Mouse (Mus musculus) neutrophil, adult 5-6 weeks (primary cell): ENCODE data around the gene Cypt4. TPM values are rescaled to one million over a fixed set of nuclear protein-coding genes. Genes with fewer than 3 reads are reported as not detected.
"Not testable (repeated sequence)": the region's sequence is repeated elsewhere in the genome, so short reads cannot be mapped to it uniquely, and the experiment has no call there.

Experiments
- ATAC-seq: fragments of 151-379, 151-347 bp; 2 replicates; pipeline ENCODE4 v1.8.0; 2017; ENCODE audit warnings: mild to moderate bottlenecking, moderate TSS enrichment; ENCODE audit not compliant: insufficient number of reproducible peaks, poor library complexity, low FRiP score, severe bottlenecking; ENCODE audit errors: extremely low read depth
- total RNA-seq: library from RNA; stranded (forward); fragments of 200-1000 nt; gene quantifications from 2 replicates; pipeline ENCODE4 v1.2.3, GENCODE M21; 2017

The Cypt4 gene
- total RNA-seq = not detected in 2 replicates

DNA sequence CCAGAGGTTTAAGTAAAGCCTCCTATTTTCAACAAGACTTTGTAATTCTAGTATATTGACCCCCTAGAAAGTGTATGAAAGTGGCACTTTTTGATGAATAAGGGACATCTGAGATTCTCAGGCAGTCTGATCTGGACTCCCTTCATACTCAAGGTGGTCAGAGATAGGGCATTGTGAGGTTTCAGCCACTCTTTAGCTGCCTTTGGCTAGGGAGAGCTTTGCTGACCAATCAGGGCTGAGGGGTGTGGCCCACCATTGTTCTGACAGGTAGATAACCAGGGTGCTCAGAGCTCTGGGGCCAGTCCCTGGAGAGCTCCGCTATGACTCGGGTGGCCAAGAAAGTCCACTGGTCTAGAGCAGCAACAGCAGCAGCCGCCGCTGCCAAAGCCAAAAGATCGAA is at the start of gene Cypt4:
Cypt4 (plus strand) TSS at position 301 of the 400 bp plus-strand sequence.
- ATAC-seq = no peak

- ATAC-seq = not testable (repeated sequence)
Observed at GRCm38 (mm10) chr9:24637341-24637740, 12.3 kb downstream of the Cypt4 start.

Other genes starting within 250 kb of the Cypt4 start
- gene Dpy19l1, start 122.1 kb upstream of the Cypt4 start, total RNA-seq = 12.2 and 12.7 TPM in 2 replicates
- gene Dpy19l2, start 71.1 kb downstream of the Cypt4 start, total RNA-seq = not detected in 2 replicates
- not detected in 2 replicates for gene Tbx20, start 149.1 kb downstream of the Cypt4 start, total RNA-seq